Mouse (Mus musculus): Measurements from ENCODE around the gene Mmadhc. TPM values are rescaled to one million over a fixed set of nuclear protein-coding genes. Genes with fewer than 3 reads are reported as not detected.

The Mmadhc gene
- polyA plus RNA-seq, 1 experiment from 2014 or later: 173 TPM

GRCm38 (mm10) chr2:50293572-50293971 lies 3.0 kb downstream of the Mmadhc start:
- WGBS: 92% methylated on average over 3 of the region's 3 CpGs
- peaks cover 41% of the 10 kb centered on the region for H3K36me3 ChIP-seq
- H3K27ac ChIP-seq: no peak overlapping the region
- H3K4me1 ChIP-seq (replicated peaks): peaks cover 33% of the 10 kb centered on the region
- no peaks in the 10 kb centered on the region for H3K9me3 ChIP-seq
- H3K4me3 ChIP-seq: no peak overlapping the region
- no peak for DNase-seq (ENCODE audit: low spot score)
- no peaks in the 10 kb centered on the region for H3K27me3 ChIP-seq (ENCODE audit: insufficient read depth, poor library complexity, severe bottlenecking)

GRCm38 (mm10) chr2:50291901-50292300 lies 4.7 kb downstream of the Mmadhc start:
- Histone ChIP-seq H3K27me3 (ENCODE audit: insufficient read depth, poor library complexity, severe bottlenecking) (no peaks in the 10 kb centered on the region), H3K36me3 (peaks cover 58% of the 10 kb centered on the region), H3K4me3 (no peak overlapping the region), H3K4me1 (replicated peaks) (peaks cover 24% of the 10 kb centered on the region), H3K9me3 (no peaks in the 10 kb centered on the region), H3K27ac (no peak overlapping the region)
- WGBS: 81% methylated on average over 2 of the region's 2 CpGs
- no peak for DNase-seq (ENCODE audit: low spot score)

GRCm38 (mm10) chr2:50290754-50291153 lies 5.8 kb downstream of the Mmadhc start:
- H3K36me3 ChIP-seq: peaks cover 70% of the 10 kb centered on the region
- H3K4me1 ChIP-seq (replicated peaks): peaks cover 24% of the 10 kb centered on the region
- WGBS: 84% methylated on average over 2 of the region's 2 CpGs
- no peak for DNase-seq (ENCODE audit: low spot score)
- no peak overlapping the region for H3K27ac ChIP-seq
- no peaks in the 10 kb centered on the region for H3K27me3 ChIP-seq (ENCODE audit: insufficient read depth, poor library complexity, severe bottlenecking)
- no peaks in the 10 kb centered on the region for H3K9me3 ChIP-seq
- no peak overlapping the region for H3K4me3 ChIP-seq

- no peak overlapping the region for H3K27ac ChIP-seq
- WGBS: 91% methylated on average over 3 of the region's 3 CpGs
- H3K27me3 ChIP-seq (ENCODE audit: insufficient read depth, poor library complexity, severe bottlenecking): no peaks in the 10 kb centered on the region
- H3K4me1 ChIP-seq (replicated peaks): no peaks in the 10 kb centered on the region
- peaks cover 93% of the 10 kb centered on the region for H3K36me3 ChIP-seq
- H3K4me3 ChIP-seq: no peak overlapping the region
- DNase-seq (ENCODE audit: low spot score): no peak
- no peaks in the 10 kb centered on the region for H3K9me3 ChIP-seq
These were observed 11.8 kb downstream of the Mmadhc start for GRCm38 (mm10) chr2:50284781-50285180.

- H3K4me1 ChIP-seq (replicated peaks): no peaks in the 10 kb centered on the region
- no peaks in the 10 kb centered on the region for H3K9me3 ChIP-seq
- H3K27me3 ChIP-seq (ENCODE audit: insufficient read depth, poor library complexity, severe bottlenecking): no peaks in the 10 kb centered on the region
- peaks cover 95% of the 10 kb centered on the region for H3K36me3 ChIP-seq
- H3K27ac ChIP-seq: no peak overlapping the region
- no peak for DNase-seq (ENCODE audit: low spot score)
- WGBS: 86% methylated on average over 5 of the region's 5 CpGs
- no peak overlapping the region for H3K4me3 ChIP-seq
These were observed 12.6 kb downstream of the Mmadhc start for GRCm38 (mm10) chr2:50284040-50284439.

- Histone ChIP-seq H3K9me3 (no peaks in the 10 kb centered on the region), H3K36me3 (peaks cover 53% of the 10 kb centered on the region), H3K4me1 (replicated peaks) (0 out of 2 replicates have a peak, but pooled peaks cover 5% of the 10 kb centered on the region), H3K27me3 (ENCODE audit: insufficient read depth, poor library complexity, severe bottlenecking) (no peaks in the 10 kb centered on the region), H3K27ac (no peak overlapping the region), H3K4me3 (no peak overlapping the region)
- WGBS: 64% methylated on average over 10 of the region's 10 CpGs
- no peak for DNase-seq (ENCODE audit: low spot score)
These were observed 19.9 kb downstream of the Mmadhc start for GRCm38 (mm10) chr2:50276715-50277114.

GRCm38 (mm10) chr2:50273415-50273814 lies 23.2 kb downstream of the Mmadhc start:
- Histone ChIP-seq H3K4me3 (no peak overlapping the region), H3K9me3 (no peaks in the 10 kb centered on the region), H3K27me3 (ENCODE audit: insufficient read depth, poor library complexity, severe bottlenecking) (no peaks in the 10 kb centered on the region), H3K4me1 (replicated peaks) (0 out of 2 replicates have a peak, but pooled peaks cover 5% of the 10 kb centered on the region), H3K36me3 (peaks cover 21% of the 10 kb centered on the region), H3K27ac (no peak overlapping the region)
- WGBS: 83% methylated on average over 6 of the region's 6 CpGs
- no peak for DNase-seq (ENCODE audit: low spot score)

- WGBS: 47% methylated on average over 5 of the region's 5 CpGs
- no peak for DNase-seq (ENCODE audit: low spot score)
- H3K4me1 ChIP-seq (replicated peaks): 0 out of 2 replicates have a peak, but pooled peaks cover 5% of the 10 kb centered on the region
These were observed 24.4 kb downstream of the Mmadhc start for GRCm38 (mm10) chr2:50272165-50272564.

GRCm38 (mm10) chr2:50268514-50268913 lies 28.1 kb downstream of the Mmadhc start:
- Histone ChIP-seq H3K27ac (no peak overlapping the region), H3K9me3 (no peaks in the 10 kb centered on the region), H3K4me3 (no peak overlapping the region), H3K4me1 (replicated peaks) (no peaks in the 10 kb centered on the region), H3K27me3 (ENCODE audit: insufficient read depth, poor library complexity, severe bottlenecking) (no peaks in the 10 kb centered on the region), H3K36me3 (no peaks in the 10 kb centered on the region)
- 65% methylated on average over 2 of the region's 2 CpGs for WGBS
- no peak for DNase-seq (ENCODE audit: low spot score)

More at GRCm38 (mm10) chr2:50272165-50272564, 24.4 kb downstream of the Mmadhc start:
- H3K4me3 ChIP-seq: no peak overlapping the region
- H3K27me3 ChIP-seq (ENCODE audit: insufficient read depth, poor library complexity, severe bottlenecking): no peaks in the 10 kb centered on the region
- H3K36me3 ChIP-seq: peaks cover 10% of the 10 kb centered on the region
- H3K9me3 ChIP-seq: no peaks in the 10 kb centered on the region
- H3K27ac ChIP-seq: no peak overlapping the region

- DNase-seq (ENCODE audit: low spot score): no peak
These were observed 29.6 kb downstream of the Mmadhc start for GRCm38 (mm10) chr2:50267046-50267445.

GRCm38 (mm10) chr2:50265215-50265785 lies 31.3 kb downstream of the Mmadhc start:
- H3K27me3 ChIP-seq (ENCODE audit: insufficient read depth, poor library complexity, severe bottlenecking): no peaks in the 10 kb centered on the region
- H3K36me3 ChIP-seq: no peaks in the 10 kb centered on the region
- WGBS: 27% methylated on average over 2 of the region's 2 CpGs
- no peaks in the 10 kb centered on the region for H3K4me1 ChIP-seq (replicated peaks)
- no peaks in the 10 kb centered on the region for H3K9me3 ChIP-seq
- H3K4me3 ChIP-seq: no peak overlapping the region
- no peak for DNase-seq (ENCODE audit: low spot score)
- H3K27ac ChIP-seq: no peak overlapping the region

More at GRCm38 (mm10) chr2:50267046-50267445, 29.6 kb downstream of the Mmadhc start:
- Histone ChIP-seq H3K4me1 (replicated peaks) (no peaks in the 10 kb centered on the region), H3K4me3 (no peak overlapping the region), H3K27me3 (ENCODE audit: insufficient read depth, poor library complexity, severe bottlenecking) (no peaks in the 10 kb centered on the region), H3K36me3 (no peaks in the 10 kb centered on the region), H3K9me3 (no peaks in the 10 kb centered on the region), H3K27ac (no peak overlapping the region)

- H3K36me3 ChIP-seq: no peaks in the 10 kb centered on the region
These were observed 32.5 kb downstream of the Mmadhc start for GRCm38 (mm10) chr2:50264059-50264458.

GRCm38 (mm10) chr2:50254955-50255354 lies 41.6 kb downstream of the Mmadhc start:
- no peak overlapping the region for H3K4me3 ChIP-seq
- no peak for DNase-seq (ENCODE audit: low spot score)
- H3K27ac ChIP-seq: no peak overlapping the region
- no peaks in the 10 kb centered on the region for H3K4me1 ChIP-seq (replicated peaks)
- no peaks in the 10 kb centered on the region for H3K9me3 ChIP-seq
- H3K36me3 ChIP-seq: no peaks in the 10 kb centered on the region
- 90% methylated on average over 5 of the region's 5 CpGs for WGBS
- no peaks in the 10 kb centered on the region for H3K27me3 ChIP-seq (ENCODE audit: insufficient read depth, poor library complexity, severe bottlenecking)

More at GRCm38 (mm10) chr2:50264059-50264458, 32.5 kb downstream of the Mmadhc start:
- Histone ChIP-seq H3K4me1 (replicated peaks) (no peaks in the 10 kb centered on the region), H3K27ac (no peak overlapping the region), H3K9me3 (no peaks in the 10 kb centered on the region), H3K4me3 (no peak overlapping the region), H3K27me3 (ENCODE audit: insufficient read depth, poor library complexity, severe bottlenecking) (no peaks in the 10 kb centered on the region)
- DNase-seq (ENCODE audit: low spot score): no peak
- WGBS: 83% methylated on average over 6 of the region's 6 CpGs

GRCm38 (mm10) chr2:50248551-50248950 lies 48.0 kb downstream of the Mmadhc start:
- DNase-seq (ENCODE audit: low spot score): no peak
- no peak overlapping the region for H3K4me3 ChIP-seq
- H3K27ac ChIP-seq: no peak overlapping the region
- 86% methylated on average over 3 of the region's 3 CpGs for WGBS
- H3K4me1 ChIP-seq (replicated peaks): no peaks in the 10 kb centered on the region
- no peaks in the 10 kb centered on the region for H3K27me3 ChIP-seq (ENCODE audit: insufficient read depth, poor library complexity, severe bottlenecking)
- H3K36me3 ChIP-seq: no peaks in the 10 kb centered on the region
- no peaks in the 10 kb centered on the region for H3K9me3 ChIP-seq
